Mouse (Mus musculus) E14TG2a.4 (cell line): ENCODE data around the gene Cryz.

Source experiments
- H3K27me3 ChIP-seq: 2 replicates; pipeline ENCODE4 v1.6.1; 2014; ENCODE audit warnings: low read length, control low read depth; ENCODE audit not compliant: insufficient read depth
- H3K36me3 ChIP-seq: 2 replicates; pipeline ENCODE4 v1.6.1; 2014; ENCODE audit warnings: low read length, control low read depth; ENCODE audit not compliant: insufficient read depth
- H3K4me1 ChIP-seq: replicated peaks from 2 replicates; pipeline ENCODE4 v1.6.1; 2014; ENCODE audit warnings: low read depth, low read length, control low read depth
- H3K4me3 ChIP-seq: replicated peaks from 2 replicates; pipeline ENCODE4 v1.5.1; 2014; ENCODE audit warnings: mild to moderate bottlenecking, low read length
- H3K9me3 ChIP-seq: 2 replicates; pipeline ENCODE4 v1.6.1; 2014; ENCODE audit warnings: low read length, control low read depth
- CTCF ChIP-seq: conservative IDR thresholded peaks from 2 replicates; pipeline ENCODE4 v1.5.1; 2014; ENCODE audit warnings: low read length
- NANOG ChIP-seq: IDR thresholded peaks from 2 replicates; pipeline ENCODE4 v1.6.1; 2014; ENCODE audit warnings: borderline replicate concordance, low read length, mixed read lengths
- POU5F1 ChIP-seq: IDR thresholded peaks from 2 replicates; pipeline ENCODE4 v1.6.1; 2014; ENCODE audit warnings: low read length, borderline replicate concordance

Cryz gene

GRCm38 (mm10) chr3:154670584-154670983 lies 74.1 kb downstream of the Cryz start:
- H3K9me3 ChIP-seq = no peaks in the 10 kb centered on the region
- peaks cover 7% of the 10 kb centered on the region; the same call in 1 of the 2 replicates for H3K4me1 ChIP-seq
- no peak overlapping the region for H3K4me3 ChIP-seq
- TF ChIP-seq CTCF (no peak), POU5F1 (no peak), NANOG (no peak)
- peaks cover 14% of the 10 kb centered on the region; the same call in 1 of the 2 replicates for H3K27me3 ChIP-seq
- H3K36me3 ChIP-seq = no peaks in the 10 kb centered on the region

- Histone ChIP-seq H3K27me3 (peaks cover 14% of the 10 kb centered on the region; the same call in 1 of the 2 replicates), H3K9me3 (no peaks in the 10 kb centered on the region), H3K36me3 (no peaks in the 10 kb centered on the region), H3K4me3 (no peak overlapping the region), H3K4me1 (peaks cover 7% of the 10 kb centered on the region; the same call in 1 of the 2 replicates)
- TF ChIP-seq CTCF = no peak
- no peak for TF ChIP-seq NANOG
- no peak for TF ChIP-seq POU5F1
These were observed 74.5 kb downstream of the Cryz start for GRCm38 (mm10) chr3:154671013-154671412.
